Mouse (Mus musculus): ENCODE results near the gene Cyp2c23.

DNA sequence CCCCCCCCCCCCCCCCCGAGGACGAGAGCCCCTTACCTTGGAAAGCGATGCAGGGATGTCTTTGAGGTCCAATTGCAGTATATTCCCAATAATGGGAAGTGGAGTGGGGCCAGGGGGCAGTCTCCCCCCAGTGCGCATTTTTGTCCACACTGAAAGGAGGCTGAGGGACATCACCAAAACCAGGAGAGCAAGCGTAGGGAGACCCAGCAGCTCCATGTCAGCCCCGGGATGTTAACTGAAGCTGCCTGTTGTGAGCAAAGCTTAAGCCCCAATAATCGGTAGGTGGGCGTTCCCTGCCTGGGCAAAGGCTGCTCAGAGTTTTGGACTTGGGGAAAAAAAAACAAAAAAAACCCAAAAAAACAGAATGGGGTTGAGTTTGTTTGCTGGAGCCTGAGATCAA lies at the start of gene Cyp2c23:
- TF ChIP-seq CTCF (IDR thresholded peaks at IDR 0.05; ENCODE audit: low read depth, low read length) (no peak), TAL1 (conservative IDR thresholded peaks at IDR 0.05; ENCODE audit: low read depth, low read length) (no peak), GATA1 (IDR thresholded peaks at IDR 0.05; ENCODE audit: borderline replicate concordance, low read length) (no peak), POLR2AphosphoS5 (IDR thresholded peaks at IDR 0.05; ENCODE audit: insufficient replicate concordance, low read depth, low read length) (no peak), GATA2 (IDR thresholded peaks at IDR 0.05; ENCODE audit: borderline replicate concordance, low read depth, low read length) (no peak)
